Mouse (Mus musculus): Measurements from ENCODE around the gene Cd200r4. TPM values are rescaled to one million over a fixed set of nuclear protein-coding genes. Genes with fewer than 3 reads are reported as not detected.
"Not testable (repeated sequence)": the region's sequence is repeated elsewhere in the genome, so short reads cannot be mapped to it uniquely, and the experiment has no call there.

Gene Cd200r4
- total RNA-seq, 1 experiment = not detected

GRCm38 (mm10) chr16:44832286-44832685, 20.8 kb downstream of the Cd200r4 start:
- no peak overlapping the region for H3K27ac ChIP-seq (ENCODE audit: insufficient read depth, low read depth, low read length, poor library complexity, severe bottlenecking)
- no peak for DNase-seq (ENCODE audit: low read depth, low spot score)
- no peaks in the 10 kb centered on the region for H3K4me1 ChIP-seq (ENCODE audit: control insufficient read depth in 2 of 2, insufficient read depth in 2 of 2, low read length in 2 of 2, poor library complexity in 1 of 2)
- H3K9ac ChIP-seq (ENCODE audit: insufficient read depth, low read depth, low read length, poor library complexity, severe bottlenecking) = no peak overlapping the region
- no peaks in the 10 kb centered on the region for H3K36me3 ChIP-seq (ENCODE audit: control insufficient read depth, insufficient read depth, low read length, poor library complexity, severe bottlenecking)
- in situ Hi-C loops (cut with MboI; ENCODE audit: low sequenced_read_pairs in 2 of 2, unreplicated experiment in 2 of 2) = no loop called here
- TF ChIP-seq ZC3H11A (IDR thresholded peaks at IDR 0.05; ENCODE audit: borderline replicate concordance, low read depth, low read length) = no peak
- TF ChIP-seq HCFC1 (IDR thresholded peaks at IDR 0.05; ENCODE audit: borderline replicate concordance, insufficient read depth, low read length) = no peak
- no peak for TF ChIP-seq MAFK (IDR thresholded peaks at IDR 0.05; ENCODE audit: insufficient read depth, low read depth, low read length)
- no peak for TF ChIP-seq CHD2 (IDR thresholded peaks at IDR 0.05; ENCODE audit: low read depth, low read length)
- no peak for TF ChIP-seq ZNF384 (IDR thresholded peaks at IDR 0.05; ENCODE audit: low read depth, low read length)
- H3K4me3 ChIP-seq (ENCODE audit: insufficient read depth in 1 of 2, low read depth in 1 of 2, low read length in 2 of 2, poor library complexity in 1 of 2, severe bottlenecking in 1 of 2) = no peak overlapping the region
- H3K9me3 ChIP-seq (ENCODE audit: control insufficient read depth, insufficient read depth, low read depth, low read length) = no peaks in the 10 kb centered on the region

- DNase-seq (ENCODE audit: low read depth, low spot score); in situ Hi-C loops (cut with MboI; ENCODE audit: low sequenced_read_pairs in 2 of 2, unreplicated experiment in 2 of 2); H3K27ac ChIP-seq (ENCODE audit: insufficient read depth, low read depth, low read length, poor library complexity, severe bottlenecking); H3K4me1 ChIP-seq (ENCODE audit: control insufficient read depth in 2 of 2, insufficient read depth in 2 of 2, low read length in 2 of 2, poor library complexity in 1 of 2); H3K9ac ChIP-seq (ENCODE audit: insufficient read depth, low read depth, low read length, poor library complexity, severe bottlenecking); H3K36me3 ChIP-seq (ENCODE audit: control insufficient read depth, insufficient read depth, low read length, poor library complexity, severe bottlenecking); H3K9me3 ChIP-seq (ENCODE audit: control insufficient read depth, insufficient read depth, low read depth, low read length); H3K4me3 ChIP-seq (ENCODE audit: insufficient read depth in 1 of 2, low read depth in 1 of 2, low read length in 2 of 2, poor library complexity in 1 of 2, severe bottlenecking in 1 of 2): not testable (repeated sequence)
These were observed 21.7 kb downstream of the Cd200r4 start for GRCm38 (mm10) chr16:44833189-44833588.

- H3K4me1 ChIP-seq (ENCODE audit: control insufficient read depth in 2 of 2, insufficient read depth in 2 of 2, low read length in 2 of 2, poor library complexity in 1 of 2) = no peaks in the 10 kb centered on the region
These were observed 55.3 kb downstream of the Cd200r4 start, which contains the start of gene Cd200r2 for GRCm38 (mm10) chr16:44866797-44867196. Gene Cd200r2, plus strand, starts transcription at chr16:44867097.

GRCm38 (mm10) chr16:44875178-44875577, 63.6 kb downstream of the Cd200r4 start:
- TF ChIP-seq HCFC1 (IDR thresholded peaks at IDR 0.05; ENCODE audit: borderline replicate concordance, insufficient read depth, low read length) (no peak), ZNF384 (IDR thresholded peaks at IDR 0.05; ENCODE audit: low read depth, low read length) (no peak), ZC3H11A (IDR thresholded peaks at IDR 0.05; ENCODE audit: borderline replicate concordance, low read depth, low read length) (no peak), MAFK (IDR thresholded peaks at IDR 0.05; ENCODE audit: insufficient read depth, low read depth, low read length) (no peak)
- DNase-seq (ENCODE audit: low read depth, low spot score) = no peak
- Histone ChIP-seq H3K9me3 (ENCODE audit: control insufficient read depth, insufficient read depth, low read depth, low read length) (no peaks in the 10 kb centered on the region), H3K36me3 (ENCODE audit: control insufficient read depth, insufficient read depth, low read length, poor library complexity, severe bottlenecking) (no peaks in the 10 kb centered on the region), H3K4me3 (ENCODE audit: insufficient read depth in 1 of 2, low read depth in 1 of 2, low read length in 2 of 2, poor library complexity in 1 of 2, severe bottlenecking in 1 of 2) (no peak overlapping the region), H3K9ac (ENCODE audit: insufficient read depth, low read depth, low read length, poor library complexity, severe bottlenecking) (no peak overlapping the region), H3K4me1 (ENCODE audit: control insufficient read depth in 2 of 2, insufficient read depth in 2 of 2, low read length in 2 of 2, poor library complexity in 1 of 2) (no peaks in the 10 kb centered on the region), H3K27ac (ENCODE audit: insufficient read depth, low read depth, low read length, poor library complexity, severe bottlenecking) (no peak overlapping the region)
- in situ Hi-C loops (cut with MboI; ENCODE audit: low sequenced_read_pairs in 2 of 2, unreplicated experiment in 2 of 2) = no loop called here

More at GRCm38 (mm10) chr16:44866797-44867196, 55.3 kb downstream of the Cd200r4 start, which contains the start of gene Cd200r2:
- Histone ChIP-seq H3K36me3 (ENCODE audit: control insufficient read depth, insufficient read depth, low read length, poor library complexity, severe bottlenecking) (no peaks in the 10 kb centered on the region), H3K9me3 (ENCODE audit: control insufficient read depth, insufficient read depth, low read depth, low read length) (no peaks in the 10 kb centered on the region), H3K27ac (ENCODE audit: insufficient read depth, low read depth, low read length, poor library complexity, severe bottlenecking) (no peak within 1 kb of the TSS), H3K9ac (ENCODE audit: insufficient read depth, low read depth, low read length, poor library complexity, severe bottlenecking) (no peak within 1 kb of the TSS), H3K4me3 (ENCODE audit: insufficient read depth in 1 of 2, low read depth in 1 of 2, low read length in 2 of 2, poor library complexity in 1 of 2, severe bottlenecking in 1 of 2) (no peak within 1 kb of the TSS)
- no peak for DNase-seq (ENCODE audit: low read depth, low spot score)
- no peak for TF ChIP-seq HCFC1 (IDR thresholded peaks at IDR 0.05; ENCODE audit: borderline replicate concordance, insufficient read depth, low read length)
- no peak for TF ChIP-seq ZC3H11A (IDR thresholded peaks at IDR 0.05; ENCODE audit: borderline replicate concordance, low read depth, low read length)
- no peak for TF ChIP-seq CHD2 (IDR thresholded peaks at IDR 0.05; ENCODE audit: low read depth, low read length)
- TF ChIP-seq MAFK (IDR thresholded peaks at IDR 0.05; ENCODE audit: insufficient read depth, low read depth, low read length) = no peak
- no peak for TF ChIP-seq ZNF384 (IDR thresholded peaks at IDR 0.05; ENCODE audit: low read depth, low read length)
- in situ Hi-C loops (cut with MboI; ENCODE audit: low sequenced_read_pairs in 2 of 2, unreplicated experiment in 2 of 2) = no loop called here

- H3K4me3 ChIP-seq (ENCODE audit: insufficient read depth in 1 of 2, low read depth in 1 of 2, low read length in 2 of 2, poor library complexity in 1 of 2, severe bottlenecking in 1 of 2) = no peak overlapping the region
- no peak for DNase-seq (ENCODE audit: low read depth, low spot score)
- no peak overlapping the region for H3K27ac ChIP-seq (ENCODE audit: insufficient read depth, low read depth, low read length, poor library complexity, severe bottlenecking)
- H3K4me1 ChIP-seq (ENCODE audit: control insufficient read depth in 2 of 2, insufficient read depth in 2 of 2, low read length in 2 of 2, poor library complexity in 1 of 2) = no peaks in the 10 kb centered on the region
- in situ Hi-C loops (cut with MboI; ENCODE audit: low sequenced_read_pairs in 2 of 2, unreplicated experiment in 2 of 2) = no loop called here
- no peak overlapping the region for H3K9ac ChIP-seq (ENCODE audit: insufficient read depth, low read depth, low read length, poor library complexity, severe bottlenecking)
- no peaks in the 10 kb centered on the region for H3K36me3 ChIP-seq (ENCODE audit: control insufficient read depth, insufficient read depth, low read length, poor library complexity, severe bottlenecking)
- TF ChIP-seq ZNF384 (IDR thresholded peaks at IDR 0.05; ENCODE audit: low read depth, low read length) = no peak
- TF ChIP-seq MAFK (IDR thresholded peaks at IDR 0.05; ENCODE audit: insufficient read depth, low read depth, low read length) = no peak
- TF ChIP-seq HCFC1 (IDR thresholded peaks at IDR 0.05; ENCODE audit: borderline replicate concordance, insufficient read depth, low read length) = no peak
- no peak for TF ChIP-seq CHD2 (IDR thresholded peaks at IDR 0.05; ENCODE audit: low read depth, low read length)
- TF ChIP-seq ZC3H11A (IDR thresholded peaks at IDR 0.05; ENCODE audit: borderline replicate concordance, low read depth, low read length) = no peak
- no peaks in the 10 kb centered on the region for H3K9me3 ChIP-seq (ENCODE audit: control insufficient read depth, insufficient read depth, low read depth, low read length)
These were observed 65.1 kb downstream of the Cd200r4 start for GRCm38 (mm10) chr16:44876625-44877024.

All from ES-E14 (cell line).